Mouse (Mus musculus): ENCODE results near the gene Slf2.
A peak's percentile ranks its signal among the peaks of the same experiment; 100 is the strongest.

GRCm38 (mm10) chr19:45030746-45031693 lies 100.1 kb downstream of the Slf2 start:
- TF ChIP-seq CTCF (IDR thresholded peaks at IDR 0.05; ENCODE audit: control insufficient read depth, insufficient read depth, low read length) (peak; percentile 77), POLR2A (IDR thresholded peaks at IDR 0.05; ENCODE audit: borderline replicate concordance, control insufficient read depth, low read depth, low read length) (no peak)

Data from bone marrow, adult 2 months (tissue).